Mouse (Mus musculus) heart, adult 2 months (tissue): Measurements from ENCODE around the gene Cgnl1.

Experiments
- CTCF ChIP-seq: fragments of 200-600 bp; IDR thresholded peaks from 2 replicates; pipeline ENCODE4 v1.8.1; 2022; ENCODE audit warnings: antibody characterized with exemption, mild to moderate bottlenecking, moderate library complexity
- EP300 ChIP-seq: fragments of 200-500 bp; IDR thresholded peaks from 2 replicates; pipeline ENCODE4 v1.6.1; 2011; ENCODE audit warnings: low read depth, low read length, control low read depth; ENCODE audit not compliant: insufficient read depth
- POLR2A ChIP-seq: fragments of 200-500 bp; IDR thresholded peaks from 2 replicates; pipeline ENCODE4 v1.6.1; 2011; ENCODE audit warnings: mild to moderate bottlenecking, low read depth, low read length, control low read depth; ENCODE audit not compliant: insufficient read depth

DNA sequence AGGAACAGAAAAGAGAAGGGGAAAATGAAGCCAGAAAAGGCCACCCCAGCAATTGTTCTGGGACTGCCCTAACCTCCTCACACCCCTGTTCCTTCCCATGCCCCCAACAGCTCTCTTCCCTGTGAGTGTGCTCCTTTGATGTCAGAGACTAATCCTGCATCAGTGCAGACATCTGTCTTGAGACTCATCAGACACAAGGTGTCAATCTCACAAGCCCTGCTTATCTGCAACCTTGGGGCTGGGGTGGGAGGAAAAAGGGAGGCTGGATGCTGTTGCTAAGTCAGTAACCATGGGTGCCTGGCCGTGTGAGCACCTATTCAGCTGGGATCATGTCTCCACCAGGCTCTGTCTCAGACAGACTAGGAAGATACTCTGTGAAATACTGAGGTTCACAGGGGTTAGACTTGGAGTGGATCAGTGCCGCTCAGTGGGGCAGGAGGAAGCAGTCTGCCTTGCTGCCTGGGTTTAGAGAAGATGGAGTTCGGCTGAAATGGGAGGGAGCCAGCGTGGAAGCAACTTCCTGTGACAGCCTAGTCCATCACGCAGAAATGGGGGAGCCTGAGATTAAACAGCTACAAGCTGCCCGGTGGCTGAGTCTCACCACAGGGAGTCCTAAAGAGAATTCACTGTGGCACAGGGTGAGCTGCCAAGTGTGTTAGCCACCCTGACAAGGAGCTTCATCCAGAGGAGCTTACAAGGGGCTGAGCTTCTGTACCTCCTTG lies 166.3 kb downstream of the Cgnl1 start:
- TF ChIP-seq CTCF (no peak), EP300 (no peak), POLR2A (no peak)
